Mouse (Mus musculus) lung, embryonic 16.5 days (tissue): ENCODE measurements at regions not wholly inside any gene's neighbourhood (a gene's known extent, or its start where the extent isn't known, plus 50 kb on each side); places are given as distances from the start of the nearest gene placed in this dataset.

Source experiments
- ATAC-seq: fragments of 200-750 bp; cut with Nextera tagmentation; 2 replicates; pipeline ENCODE4 v1.8.0; 2017; ENCODE audit warnings: low read depth, mild to moderate bottlenecking, moderate library complexity
- H3K27ac ChIP-seq: fragments of 300-500 bp; sonication (generic); 2 replicates; pipeline ENCODE4 v1.5.1; 2014; ENCODE audit warnings: mild to moderate bottlenecking, control low read depth, low read length
- H3K27me3 ChIP-seq: fragments of 300-500 bp; sonication (generic); 2 replicates; pipeline ENCODE4 v1.6.1; 2014; ENCODE audit warnings: low read depth, low read length, mixed read lengths; ENCODE audit not compliant: control insufficient read depth, insufficient read depth
- H3K36me3 ChIP-seq: fragments of 300-500 bp; sonication (generic); 2 replicates; pipeline ENCODE4 v1.6.1; 2014; ENCODE audit warnings: low read length; ENCODE audit not compliant: control insufficient read depth, insufficient read depth
- H3K4me1 ChIP-seq: fragments of 300-500 bp; sonication (generic); replicated peaks from 2 replicates; pipeline ENCODE4 v1.6.1; 2014; ENCODE audit warnings: low read length, mixed read lengths; ENCODE audit not compliant: control insufficient read depth, insufficient read depth
- H3K4me2 ChIP-seq: fragments of 300-500 bp; sonication (generic); 2 replicates; pipeline ENCODE4 v1.6.1; 2014; ENCODE audit warnings: low read depth, low read length, control low read depth
- H3K4me3 ChIP-seq: fragments of 300-500 bp; sonication (generic); 2 replicates; pipeline ENCODE4 v1.5.1; 2014; ENCODE audit warnings: mild to moderate bottlenecking, low read length, control low read depth
- H3K9ac ChIP-seq: fragments of 300-500 bp; sonication (generic); 2 replicates; pipeline ENCODE4 v1.6.1; 2014; ENCODE audit warnings: low read length, control low read depth
- H3K9me3 ChIP-seq: fragments of 300-500 bp; sonication (generic); 2 replicates; pipeline ENCODE4 v1.6.1; 2016; ENCODE audit warnings: low read length; ENCODE audit not compliant: control insufficient read depth
- WGBS: fragments of 180-500 bp; shearing (Covaris S2); extraction: QIAGEN DNeasy Blood & Tissue Kit; methylation state at CpG from one replicate; pipeline ENCODE4 v1.1.7; 2014; 5-methylcytosine and 5-hydroxymethylcytosine counted together

- H3K27me3 ChIP-seq, result no peaks in the 10 kb centered on the region
These were observed 168.3 kb downstream of the Ifng start for GRCm38 (mm10) chr10:118609157-118609556.

GRCm38 (mm10) chr10:118610868-118611461, 170.1 kb downstream of the Ifng start:
- Histone ChIP-seq H3K4me3 (no peak overlapping the region), H3K27ac (no peak overlapping the region), H3K4me2 (no peak overlapping the region), H3K9ac (no peak overlapping the region), H3K4me1 (no peaks in the 10 kb centered on the region), H3K36me3 (no peaks in the 10 kb centered on the region), H3K27me3 (no peaks in the 10 kb centered on the region), H3K9me3 (no peaks in the 10 kb centered on the region)
- WGBS, result 81% methylated on average over 7 of the region's 7 CpGs
- ATAC-seq, result no peak

More at GRCm38 (mm10) chr10:118609157-118609556, 168.3 kb downstream of the Ifng start:
- H3K36me3 ChIP-seq, result no peaks in the 10 kb centered on the region
- 52% methylated on average over 4 of the region's 4 CpGs for WGBS
- no peak for ATAC-seq
- no peak overlapping the region for H3K27ac ChIP-seq
- no peak overlapping the region for H3K4me2 ChIP-seq
- no peak overlapping the region for H3K4me3 ChIP-seq
- H3K9ac ChIP-seq, result no peak overlapping the region
- no peaks in the 10 kb centered on the region for H3K9me3 ChIP-seq
- no peaks in the 10 kb centered on the region for H3K4me1 ChIP-seq

GRCm38 (mm10) chr10:118612091-118612490, 171.2 kb downstream of the Ifng start:
- Histone ChIP-seq H3K36me3 (no peaks in the 10 kb centered on the region), H3K4me1 (no peaks in the 10 kb centered on the region), H3K4me2 (no peak overlapping the region), H3K9me3 (no peaks in the 10 kb centered on the region), H3K27ac (no peak overlapping the region), H3K27me3 (no peaks in the 10 kb centered on the region), H3K9ac (no peak overlapping the region), H3K4me3 (no peak overlapping the region)
- no peak for ATAC-seq
- WGBS, result 77% methylated on average over 7 of the region's 7 CpGs

- 82% methylated on average over 14 of the region's 14 CpGs for WGBS
These were observed 172.3 kb downstream of the Ifng start for GRCm38 (mm10) chr10:118613056-118613695.

GRCm38 (mm10) chr10:118614251-118614865, 173.5 kb downstream of the Ifng start:
- WGBS, result 82% methylated on average over 6 of the region's 6 CpGs
- H3K4me3 ChIP-seq, result no peak overlapping the region
- H3K4me1 ChIP-seq, result no peaks in the 10 kb centered on the region
- no peaks in the 10 kb centered on the region for H3K27me3 ChIP-seq
- H3K27ac ChIP-seq, result no peak overlapping the region
- no peak for ATAC-seq
- no peaks in the 10 kb centered on the region for H3K9me3 ChIP-seq
- H3K4me2 ChIP-seq, result no peak overlapping the region
- H3K9ac ChIP-seq, result no peak overlapping the region
- no peaks in the 10 kb centered on the region for H3K36me3 ChIP-seq

More at GRCm38 (mm10) chr10:118613056-118613695, 172.3 kb downstream of the Ifng start:
- no peak overlapping the region for H3K9ac ChIP-seq
- no peaks in the 10 kb centered on the region for H3K4me1 ChIP-seq
- H3K36me3 ChIP-seq, result no peaks in the 10 kb centered on the region
- no peak for ATAC-seq
- no peak overlapping the region for H3K4me2 ChIP-seq
- H3K27ac ChIP-seq, result no peak overlapping the region
- H3K27me3 ChIP-seq, result no peaks in the 10 kb centered on the region
- H3K9me3 ChIP-seq, result no peaks in the 10 kb centered on the region
- H3K4me3 ChIP-seq, result no peak overlapping the region

GRCm38 (mm10) chr10:118615131-118616020, 174.5 kb downstream of the Ifng start:
- no peak overlapping the region for H3K4me3 ChIP-seq
- no peaks in the 10 kb centered on the region for H3K4me1 ChIP-seq
- H3K27me3 ChIP-seq, result no peaks in the 10 kb centered on the region
- no peaks in the 10 kb centered on the region for H3K9me3 ChIP-seq
- no peak overlapping the region for H3K4me2 ChIP-seq
- H3K27ac ChIP-seq, result no peak overlapping the region
- no peak for ATAC-seq
- H3K36me3 ChIP-seq, result no peaks in the 10 kb centered on the region
- no peak overlapping the region for H3K9ac ChIP-seq
- 74% methylated on average over 10 of the region's 10 CpGs for WGBS

GRCm38 (mm10) chr10:118616031-118616615, 175.3 kb downstream of the Ifng start:
- H3K9ac ChIP-seq, result no peak overlapping the region
- no peak for ATAC-seq
- no peak overlapping the region for H3K4me2 ChIP-seq
- H3K27ac ChIP-seq, result no peak overlapping the region
- WGBS, result 78% methylated on average over 5 of the region's 5 CpGs
- H3K36me3 ChIP-seq, result no peaks in the 10 kb centered on the region
- H3K27me3 ChIP-seq, result no peaks in the 10 kb centered on the region
- no peaks in the 10 kb centered on the region for H3K9me3 ChIP-seq
- H3K4me1 ChIP-seq, result no peaks in the 10 kb centered on the region
- H3K4me3 ChIP-seq, result no peak overlapping the region

- ATAC-seq, result no peak
- no peaks in the 10 kb centered on the region for H3K27me3 ChIP-seq
- no peak overlapping the region for H3K9ac ChIP-seq
- no peak overlapping the region for H3K4me3 ChIP-seq
- H3K4me1 ChIP-seq, result no peaks in the 10 kb centered on the region
- no peak overlapping the region for H3K27ac ChIP-seq
- H3K4me2 ChIP-seq, result no peak overlapping the region
- H3K36me3 ChIP-seq, result no peaks in the 10 kb centered on the region
- WGBS, result 79% methylated on average over 6 of the region's 6 CpGs
- H3K9me3 ChIP-seq, result no peaks in the 10 kb centered on the region
These were observed 176.6 kb downstream of the Ifng start for GRCm38 (mm10) chr10:118617291-118618044.
